Comparison of ENCODE assay signal across 29 mouse cellular contexts in genomic region chr13:100005911-100006496, GRCm38 (mm10). TPM values are rescaled to one million over a fixed set of nuclear protein-coding genes. Genes with fewer than 3 reads are reported as not detected.
DNase-seq lines count a peak whose midpoint lies in the region; ATAC-seq lines count a peak whose summit lies in the region.
"Had no signal": no experiment of that assay in that cellular context is flagged by ENCODE, and none has a peak within 500 bp of the region (broad histone marks: within the 10 kb centered on the region; RNA-seq: fewer than 3 reads in every experiment).

No protein-coding gene starts in this region.

- no peak overlapping the region for H3K9ac ChIP-seq in liver, embryonic 16.5 days (ENCODE audit: low read depth, low read length)
- H3K9ac ChIP-seq in liver, embryonic 11.5 days (ENCODE audit: low read depth, low read length) = no peak overlapping the region
- H3K9ac ChIP-seq: embryonic facial prominence, embryonic 15.5 days; forebrain, embryonic 13.5 days; hindbrain, embryonic 12.5 days; intestine, embryonic 15.5 days; limb, embryonic 13.5 days; liver, embryonic 15.5 days; midbrain, embryonic 12.5 days; neural tube, embryonic 13.5 days had no signal

- peak; percentile 29 for DNase-seq in adrenal gland, postnatal 10 days
- DNase-seq in adrenal gland, adult 2 months = no peak
- DNase-seq in liver, embryonic 11.5 days (ENCODE audit: low spot score) = no peak
- DNase-seq in adipocyte (ENCODE audit: low spot score) = peak; percentile 84
- DNase-seq in embryo, embryonic 9.5 days (ENCODE audit: extremely low spot score) = no peak
- DNase-seq: cerebellum, adult 11 months; cerebellum, adult 9-11 months; gastrocnemius, postnatal 10 days; heart, postnatal 36 days; kidney, adult 2 months; kidney, postnatal 10 days; right cerebral cortex, postnatal 4 days; thymus, adult 2 months; thymus, postnatal 36 days had no signal

- no peaks in the 10 kb centered on the region for H3K9me3 ChIP-seq in liver, embryonic 16.5 days (replicated peaks; ENCODE audit: control insufficient read depth, low read length)
- no peaks in the 10 kb centered on the region for H3K9me3 ChIP-seq in liver, embryonic 11.5 days (ENCODE audit: control insufficient read depth, low read length)
- H3K9me3 ChIP-seq: embryonic facial prominence, embryonic 10.5 days; embryonic facial prominence, embryonic 15.5 days; forebrain, embryonic 13.5 days; heart, embryonic 10.5 days; hindbrain, embryonic 12.5 days; intestine, embryonic 15.5 days; limb, embryonic 13.5 days; liver, embryonic 15.5 days; midbrain, embryonic 12.5 days; neural tube, embryonic 13.5 days had no signal

- no peaks in the 10 kb centered on the region for H3K36me3 ChIP-seq in liver, embryonic 16.5 days (ENCODE audit: control insufficient read depth, insufficient read depth)
- H3K36me3 ChIP-seq in liver, embryonic 11.5 days (ENCODE audit: control insufficient read depth, insufficient read depth, low read length) = no peaks in the 10 kb centered on the region
- H3K36me3 ChIP-seq: embryonic facial prominence, embryonic 10.5 days; embryonic facial prominence, embryonic 15.5 days; heart, embryonic 10.5 days; hindbrain, embryonic 12.5 days; intestine, embryonic 15.5 days; limb, embryonic 13.5 days; liver, embryonic 15.5 days; midbrain, embryonic 12.5 days; neural tube, embryonic 13.5 days had no signal

- H3K27ac ChIP-seq in liver, embryonic 16.5 days (ENCODE audit: low read length) = no peak overlapping the region
- no peak overlapping the region for H3K27ac ChIP-seq in liver, embryonic 11.5 days (ENCODE audit: low read depth, low read length)
- H3K27ac ChIP-seq: embryonic facial prominence, embryonic 10.5 days; embryonic facial prominence, embryonic 15.5 days; forebrain, embryonic 13.5 days; heart, embryonic 10.5 days; hindbrain, embryonic 12.5 days; hindbrain, postnatal 0 days; intestine, embryonic 15.5 days; limb, embryonic 13.5 days; liver, embryonic 15.5 days; midbrain, embryonic 12.5 days; neural tube, embryonic 13.5 days had no signal

- no peaks in the 10 kb centered on the region for H3K4me1 ChIP-seq in liver, embryonic 16.5 days (ENCODE audit: control insufficient read depth, low read depth, low read length)
- H3K4me1 ChIP-seq in liver, embryonic 11.5 days (replicated peaks; ENCODE audit: control insufficient read depth, insufficient read depth, low read length) = no peaks in the 10 kb centered on the region
- H3K4me1 ChIP-seq: embryonic facial prominence, embryonic 10.5 days; forebrain, embryonic 13.5 days; intestine, embryonic 15.5 days; midbrain, embryonic 12.5 days had no signal

- ATAC-seq in liver, embryonic 16.5 days (ENCODE audit: low read depth) = 0 out of 2 replicates have a peak, but pooled peaks have one; percentile 41
- no peak for ATAC-seq in liver, embryonic 11.5 days (replicated peaks; ENCODE audit: low FRiP score)
- 0 out of 2 replicates have a peak, but pooled peaks have one; percentile 29 for ATAC-seq in megakaryocyte progenitor cell, adult 5-6 weeks (replicated peaks; ENCODE audit: poor library complexity)
- no peak for ATAC-seq in erythroblast, adult 5-6 weeks (replicated peaks; ENCODE audit: low FRiP score, poor library complexity, severe bottlenecking)
- ATAC-seq: forebrain, embryonic 13.5 days; hindbrain, postnatal 0 days; intestine, embryonic 15.5 days; Patski had no signal

- no peaks in the 10 kb centered on the region for H3K27me3 ChIP-seq in liver, embryonic 16.5 days (ENCODE audit: control insufficient read depth, insufficient read depth, low read depth, low read length)
- H3K27me3 ChIP-seq in liver, embryonic 11.5 days (replicated peaks; ENCODE audit: control insufficient read depth, insufficient read depth, low read length) = no peaks in the 10 kb centered on the region
- H3K27me3 ChIP-seq: embryonic facial prominence, embryonic 15.5 days; forebrain, embryonic 13.5 days; hindbrain, embryonic 12.5 days; intestine, embryonic 15.5 days; limb, embryonic 13.5 days; liver, embryonic 15.5 days; midbrain, embryonic 12.5 days; neural tube, embryonic 13.5 days; Patski had no signal

- WGBS in liver, embryonic 16.5 days (ENCODE audit: insufficient replicate concordance) = 60% methylated on average over 12 of the region's 12 CpGs
- 81% methylated on average over 12 of the region's 12 CpGs for WGBS in liver, embryonic 11.5 days

- H3K4me3 ChIP-seq in liver, embryonic 16.5 days (ENCODE audit: low read depth, low read length) = no peak overlapping the region
- no peak overlapping the region for H3K4me3 ChIP-seq in liver, embryonic 11.5 days (ENCODE audit: low read depth, low read length)
- H3K4me3 ChIP-seq: embryonic facial prominence, embryonic 10.5 days; embryonic facial prominence, embryonic 15.5 days; forebrain, embryonic 13.5 days; heart, embryonic 10.5 days; hindbrain, embryonic 12.5 days; intestine, embryonic 15.5 days; limb, embryonic 13.5 days; liver, embryonic 15.5 days; midbrain, embryonic 12.5 days; neural tube, embryonic 13.5 days had no signal

- no peak overlapping the region for H3K4me2 ChIP-seq in liver, embryonic 16.5 days (ENCODE audit: low read depth, low read length)
- H3K4me2 ChIP-seq in liver, embryonic 11.5 days = no peak overlapping the region
- H3K4me2 ChIP-seq: embryonic facial prominence, embryonic 15.5 days; forebrain, embryonic 13.5 days; hindbrain, embryonic 12.5 days; intestine, embryonic 15.5 days; limb, embryonic 13.5 days; liver, embryonic 15.5 days; midbrain, embryonic 12.5 days; neural tube, embryonic 13.5 days had no signal

RNA-seq across cellular contexts. Expression of gene Mccc2, which starts 9.4 kb away (rescaled TPM):
- total RNA-seq in adrenal gland, postnatal 10 days (2021) = 10 to 100 TPM; 79.5 to 88.6 TPM
- 10 to 100 TPM; 66.6 to 87.3 TPM for total RNA-seq in adrenal gland, adult 2 months (2021)
- 63.3 and 72.2 TPM in 2 replicates for polyA plus RNA-seq in adrenal gland, adult 2 months (2012; rRNA removed)
- 21.6 and 22.8 TPM in 2 replicates for polyA plus RNA-seq in liver, embryonic 16.5 days (2015; fragmentation: Nextera tagmentation; extraction: Ambion mirVana)
- polyA plus RNA-seq in liver, embryonic 11.5 days (2014; fragmentation: Nextera tagmentation; extraction: Ambion mirVana) = 31.0 and 33.4 TPM in 2 replicates
- 13.9 and 15.4 TPM in 2 replicates for total RNA-seq in megakaryocyte progenitor cell, adult 5-6 weeks (2015)
- total RNA-seq in megakaryocyte progenitor cell, adult 5-6 weeks (2017) = 15.3 and 20.9 TPM in 2 replicates
- total RNA-seq in erythroblast, adult 5-6 weeks (2015; ENCODE audit: low replicate concordance) = 2.9 and 6.0 TPM in 2 replicates
- total RNA-seq in erythroblast, adult 5-6 weeks (2017; ENCODE audit: low replicate concordance) = 2.0 and 2.4 TPM in 2 replicates

Comparison
In these comparisons a context has a peak if more than half of its experiments do, and no peak if none do; other contexts are left out.
1. DNase-seq: peak in adrenal gland, postnatal 10 days (single experiment) and adipocyte (single experiment); none in adrenal gland, adult 2 months (single experiment), liver, embryonic 11.5 days (single experiment) and embryo, embryonic 9.5 days (single experiment).
2. ATAC-seq: peak in liver, embryonic 16.5 days (single experiment) and megakaryocyte progenitor cell, adult 5-6 weeks (single experiment); none in liver, embryonic 11.5 days (single experiment) and erythroblast, adult 5-6 weeks (single experiment).